Mouse (Mus musculus): Measurements from ENCODE around the gene Zcchc3. TPM values are rescaled to one million over a fixed set of nuclear protein-coding genes. Genes with fewer than 3 reads are reported as not detected.
A peak's percentile ranks its signal among the peaks of the same experiment; 100 is the strongest.

The Zcchc3 gene
- total RNA-seq, 2 experiments from 2014 or later, result 0.62 to 0.76 TPM

DNA sequence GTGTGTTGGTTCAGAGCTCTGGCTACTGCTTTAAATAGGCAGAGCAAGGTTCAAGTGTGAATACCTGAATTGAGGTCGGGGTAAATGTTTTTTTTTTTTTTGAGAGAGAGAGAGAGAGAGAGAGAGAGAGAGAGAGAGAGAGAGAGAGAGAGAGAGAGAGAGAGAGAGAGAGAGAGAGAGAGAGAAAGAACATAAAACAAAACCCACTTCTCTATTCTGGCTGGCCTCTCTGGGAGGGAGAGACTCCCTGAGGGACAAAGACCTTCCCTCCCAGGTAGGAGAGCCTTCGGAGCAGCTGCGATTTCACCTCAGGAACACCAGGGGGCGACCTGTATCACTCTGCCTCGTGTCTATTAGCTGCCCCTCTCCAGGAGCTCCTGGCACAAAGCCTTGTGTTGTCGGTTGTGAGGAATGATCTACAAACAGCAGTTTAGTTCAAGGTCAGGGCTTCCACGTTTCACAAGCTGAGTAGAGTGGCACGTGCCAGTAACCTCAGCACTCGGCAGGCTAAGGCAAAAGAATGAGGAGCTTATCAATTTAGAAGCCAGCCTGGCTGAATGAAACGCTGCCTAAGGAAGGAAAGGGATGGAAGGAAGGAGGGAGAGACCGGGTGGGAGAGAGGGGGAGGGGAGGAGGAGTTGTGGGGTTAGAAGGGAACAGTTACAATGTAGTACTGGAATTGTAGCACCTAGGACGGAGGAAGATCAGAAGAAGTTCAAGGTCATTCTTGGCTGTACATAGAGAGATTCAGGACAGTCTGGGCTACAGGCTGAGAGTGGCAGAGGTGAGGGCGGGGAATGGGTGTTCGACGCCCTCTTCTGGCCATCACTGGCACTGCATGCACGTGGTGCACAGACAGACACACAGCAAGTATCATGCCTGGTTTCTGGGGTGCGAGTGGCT, 51.3 kb downstream of the Zcchc3 start:
- DNase-seq (ENCODE audit: low spot score), result peak; percentile 66

Other genes with a start within 250 kb of the Zcchc3 start
- 100 to 1,000 TPM in 1 of 2 experiments, 10 to 100 TPM in 1; 83.9 to 100 TPM for gene Csnk2a1, start 188.2 kb downstream of the Zcchc3 start, total RNA-seq (2021)
- gene Tbc1d20, start 121.2 kb downstream of the Zcchc3 start, total RNA-seq (2021), result 10 to 100 TPM; 18.6 to 25.1 TPM
- gene Rbck1, start 82.4 kb downstream of the Zcchc3 start, total RNA-seq (2021), result 10 to 100 TPM; 24.6 to 26.6 TPM
- gene Trib3, start 71.0 kb downstream of the Zcchc3 start, total RNA-seq (2021), result 1 to 10 TPM in 1 of 2 experiments, under 1 TPM in 1; 0.55 to 1.5 TPM
- gene Nrsn2, start 38.4 kb downstream of the Zcchc3 start, total RNA-seq (2021), result not detected
- gene Sox12, start 17.0 kb downstream of the Zcchc3 start, total RNA-seq (2021), result under 1 TPM; 0.34 to 0.57 TPM
- gene 6820408C15Rik, start 560 bp upstream of the Zcchc3 start, total RNA-seq (2021), result not detected
- not detected for gene Defb23, start 49.6 kb upstream of the Zcchc3 start, total RNA-seq (2021)
- not detected for gene Defb20, start 62.0 kb upstream of the Zcchc3 start, total RNA-seq (2021)
- gene Defb22, start 75.1 kb upstream of the Zcchc3 start, total RNA-seq (2021), result not detected
- gene Defb26, start 96.7 kb upstream of the Zcchc3 start, total RNA-seq (2021), result not detected
- gene Defb28, start 103.2 kb upstream of the Zcchc3 start, total RNA-seq (2021), result not detected
- not detected for gene Defb29, start 125.1 kb upstream of the Zcchc3 start, total RNA-seq (2021)
- not detected for gene Gm17416, start 154.3 kb upstream of the Zcchc3 start, total RNA-seq (2021)
- gene Defb21, start 157.7 kb upstream of the Zcchc3 start, total RNA-seq (2021), result not detected
- not detected for gene Defb19, start 165.3 kb upstream of the Zcchc3 start, total RNA-seq (2021)
- not detected for gene Defb45, start 184.4 kb upstream of the Zcchc3 start, total RNA-seq (2021)
- gene Defb36, start 189.3 kb upstream of the Zcchc3 start, total RNA-seq (2021), result not detected
- not detected for gene Defb25, start 208.0 kb upstream of the Zcchc3 start, total RNA-seq (2021)
- gene Rem1, start 211.9 kb upstream of the Zcchc3 start, total RNA-seq (2021), result 1 to 10 TPM; 1.6 to 3.3 TPM

Measured in gastrocnemius, adult 18-20 months (tissue).